Mouse (Mus musculus) heart, adult 2 months (tissue): ENCODE results near the gene Gpr157. TPM values are rescaled to one million over a fixed set of nuclear protein-coding genes. Genes with fewer than 3 reads are reported as not detected.

Experiments
- DNase-seq, 2 experiments: peaks; one replicate each; pipeline ENCODE4 v3.0.0; 2021
- H3K27ac ChIP-seq: fragments of 200-600 bp; 2 replicates; pipeline ENCODE4 v1.8.1; 2022
- H3K27me3 ChIP-seq: fragments of 200-500 bp; 2 replicates; pipeline ENCODE4 v1.6.1; 2012; ENCODE audit warnings: mild to moderate bottlenecking, low read length, inconsistent platforms, mixed read lengths; ENCODE audit not compliant: control insufficient read depth, insufficient read depth
- H3K36me3 ChIP-seq: fragments of 200-500 bp; 2 replicates; pipeline ENCODE4 v1.6.1; 2012; ENCODE audit warnings: low read length, inconsistent platforms; ENCODE audit not compliant: control insufficient read depth, insufficient read depth
- H3K4me1 ChIP-seq: fragments of 200-500 bp; 2 replicates; pipeline ENCODE4 v1.6.1; 2011; ENCODE audit warnings: low read length; ENCODE audit not compliant: control insufficient read depth, insufficient read depth
- H3K4me3 ChIP-seq: fragments of 200-600 bp; 2 replicates; pipeline ENCODE4 v1.8.1; 2022
- H3K79me2 ChIP-seq: fragments of 200-500 bp; replicated peaks from 2 replicates; pipeline ENCODE4 v1.6.1; 2012; ENCODE audit warnings: mild to moderate bottlenecking, inconsistent platforms, low read length, moderate library complexity, mixed read lengths; ENCODE audit not compliant: control insufficient read depth, insufficient read depth
- H3K9ac ChIP-seq: fragments of 200-500 bp; 2 replicates; pipeline ENCODE4 v1.6.1; 2012; ENCODE audit warnings: low read depth, mild to moderate bottlenecking, control low read depth, inconsistent platforms, low read length, mixed read lengths
- CTCF ChIP-seq: fragments of 200-600 bp; IDR thresholded peaks from 2 replicates; pipeline ENCODE4 v1.8.1; 2022; ENCODE audit warnings: antibody characterized with exemption, mild to moderate bottlenecking, moderate library complexity
- EP300 ChIP-seq: fragments of 200-500 bp; IDR thresholded peaks from 2 replicates; pipeline ENCODE4 v1.6.1; 2011; ENCODE audit warnings: low read depth, low read length, control low read depth; ENCODE audit not compliant: insufficient read depth
- POLR2A ChIP-seq: fragments of 200-500 bp; IDR thresholded peaks from 2 replicates; pipeline ENCODE4 v1.6.1; 2011; ENCODE audit warnings: mild to moderate bottlenecking, low read depth, low read length, control low read depth; ENCODE audit not compliant: insufficient read depth
- WGBS: fragments of 180-500 bp; shearing (Covaris S2); methylation state at CpG from one replicate; pipeline ENCODE4 v1.1.7; 2018; 5-methylcytosine and 5-hydroxymethylcytosine counted together
- intact Hi-C: fragments of 180-260 bp; cut with DNase I; formaldehyde crosslinking; loops from one replicate; pipeline ENCODE4 v1.15.1; 2025
- polyA plus RNA-seq: library from polyadenylated mRNA; depleted of rRNA; stranded (reverse); fragments of >200 nt; gene quantifications from 2 replicates; pipeline ENCODE4 v1.2.3, GENCODE M21; 2012
- total RNA-seq, 2 experiments: library from RNA; stranded (reverse); gene quantifications; 2 replicates each; pipeline ENCODE4 v1.2.3; 2021

The Gpr157 gene
- total and polyA plus RNA-seq, 3 experiments = 21.8 to 42.4 (median 34.2) TPM

GRCm38 (mm10) chr4:150106637-150107036 is 19.5 kb downstream of the Gpr157 start:
- Histone ChIP-seq H3K4me3 (no peak overlapping the region), H3K9ac (no peak overlapping the region), H3K27ac (no peak overlapping the region), H3K79me2 (no peaks in the 10 kb centered on the region), H3K27me3 (no peaks in the 10 kb centered on the region), H3K36me3 (no peaks in the 10 kb centered on the region), H3K4me1 (peaks cover 3% of the 10 kb centered on the region)
- TF ChIP-seq POLR2A = no peak
- TF ChIP-seq CTCF = no peak
- no peak for TF ChIP-seq EP300
- no peak for DNase-seq
- intact Hi-C loops = no loop called here
- 36% methylated on average over 5 of the region's 5 CpGs for WGBS

GRCm38 (mm10) chr4:150109636-150110035 is 22.5 kb downstream of the Gpr157 start:
- 39% methylated on average over 3 of the region's 3 CpGs for WGBS
- Histone ChIP-seq H3K9ac (no peak overlapping the region), H3K79me2 (no peaks in the 10 kb centered on the region)

DNA sequence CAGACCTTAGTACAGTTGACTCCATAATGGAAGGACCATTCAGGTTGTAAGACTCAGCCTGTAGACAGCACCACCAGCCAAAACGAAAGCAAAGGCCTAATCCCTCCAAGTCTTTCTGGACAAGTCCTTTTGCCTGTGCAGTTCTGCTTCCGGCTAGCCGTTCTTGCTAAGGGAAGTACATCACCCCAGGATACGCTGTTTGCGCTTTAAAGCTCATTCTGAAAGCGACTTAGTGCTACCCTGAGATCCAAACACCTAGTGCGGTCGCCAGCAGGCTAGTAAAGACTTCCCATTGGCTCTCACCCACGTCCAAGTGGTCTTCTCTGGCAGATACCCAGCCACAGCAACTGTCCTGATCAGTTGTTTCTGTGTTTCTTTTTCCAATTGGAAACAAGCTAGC is 23.2 kb downstream of the Gpr157 start:
- Histone ChIP-seq H3K9ac (no peak overlapping the region), H3K27ac (no peak overlapping the region), H3K27me3 (no peaks in the 10 kb centered on the region; the same call in 1 of the 2 replicates), H3K36me3 (no peaks in the 10 kb centered on the region), H3K4me3 (no peak overlapping the region), H3K79me2 (no peaks in the 10 kb centered on the region), H3K4me1 (peaks cover 3% of the 10 kb centered on the region)
- no peak for DNase-seq
- intact Hi-C loops = no loop called here
- TF ChIP-seq CTCF = no peak
- no peak for TF ChIP-seq POLR2A
- TF ChIP-seq EP300 = no peak
- WGBS = 73% methylated on average over 9 of the region's 9 CpGs

More at GRCm38 (mm10) chr4:150109636-150110035, 22.5 kb downstream of the Gpr157 start:
- H3K4me1 ChIP-seq = peaks cover 3% of the 10 kb centered on the region
- no peak overlapping the region for H3K27ac ChIP-seq
- no peak for DNase-seq
- no peak overlapping the region for H3K4me3 ChIP-seq
- TF ChIP-seq CTCF = no peak
- no peak for TF ChIP-seq EP300
- TF ChIP-seq POLR2A = no peak
- intact Hi-C loops = no loop called here
- H3K36me3 ChIP-seq = no peaks in the 10 kb centered on the region
- H3K27me3 ChIP-seq = no peaks in the 10 kb centered on the region

- intact Hi-C loops = no loop called here
- no peak overlapping the region for H3K4me3 ChIP-seq
- H3K4me1 ChIP-seq = no peaks in the 10 kb centered on the region
- peak; percentile 41 to 71 for DNase-seq
- H3K36me3 ChIP-seq = no peaks in the 10 kb centered on the region
- no peaks in the 10 kb centered on the region for H3K79me2 ChIP-seq
- H3K27me3 ChIP-seq = no peaks in the 10 kb centered on the region; the same call in 1 of the 2 replicates
- H3K27ac ChIP-seq = no peak overlapping the region
- TF ChIP-seq POLR2A (no peak), CTCF (peak; percentile 74)
- H3K9ac ChIP-seq = no peak overlapping the region
- WGBS = 8% methylated on average over 15 of the region's 15 CpGs
Observed at GRCm38 (mm10) chr4:150112867-150113266, 25.7 kb downstream of the Gpr157 start.

DNA sequence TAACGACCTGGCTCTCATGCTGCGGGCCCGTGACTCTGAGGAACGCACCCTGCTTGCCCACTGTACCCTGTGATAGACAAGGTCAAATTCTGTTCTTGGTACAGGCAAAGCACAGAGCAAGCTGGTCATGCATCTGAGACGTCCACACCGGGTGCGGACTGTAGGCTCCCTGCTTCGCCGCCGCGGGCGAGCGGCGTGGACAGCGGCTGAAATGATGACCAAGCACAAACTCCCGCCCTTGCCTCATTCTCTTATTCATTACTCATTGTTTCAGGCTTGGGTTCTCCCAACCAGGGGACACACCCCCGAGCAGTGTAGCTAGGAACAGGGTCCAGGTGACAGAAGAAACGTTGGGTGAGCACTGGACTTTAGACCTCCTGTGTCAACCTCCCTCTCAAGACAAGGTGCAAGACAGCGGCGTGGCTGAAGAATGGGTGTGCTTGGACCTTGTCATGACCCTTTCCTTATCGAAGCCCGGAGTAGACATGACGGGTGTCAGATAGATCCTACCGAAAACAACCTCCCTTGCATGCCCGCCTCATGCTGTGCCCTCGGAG is 27.4 kb downstream of the Gpr157 start:
- H3K4me3 ChIP-seq = no peak overlapping the region
- 87% methylated on average over 26 of the region's 26 CpGs for WGBS
- no peaks in the 10 kb centered on the region; the same call in 1 of the 2 replicates for H3K27me3 ChIP-seq
- no peak for TF ChIP-seq EP300
- no peak for TF ChIP-seq CTCF
- TF ChIP-seq POLR2A = no peak
- H3K79me2 ChIP-seq = no peaks in the 10 kb centered on the region
- intact Hi-C loops = no loop called here
- no peaks in the 10 kb centered on the region for H3K4me1 ChIP-seq
- no peak overlapping the region for H3K9ac ChIP-seq
- no peak overlapping the region for H3K27ac ChIP-seq
- no peak for DNase-seq
- H3K36me3 ChIP-seq = no peaks in the 10 kb centered on the region

DNA sequence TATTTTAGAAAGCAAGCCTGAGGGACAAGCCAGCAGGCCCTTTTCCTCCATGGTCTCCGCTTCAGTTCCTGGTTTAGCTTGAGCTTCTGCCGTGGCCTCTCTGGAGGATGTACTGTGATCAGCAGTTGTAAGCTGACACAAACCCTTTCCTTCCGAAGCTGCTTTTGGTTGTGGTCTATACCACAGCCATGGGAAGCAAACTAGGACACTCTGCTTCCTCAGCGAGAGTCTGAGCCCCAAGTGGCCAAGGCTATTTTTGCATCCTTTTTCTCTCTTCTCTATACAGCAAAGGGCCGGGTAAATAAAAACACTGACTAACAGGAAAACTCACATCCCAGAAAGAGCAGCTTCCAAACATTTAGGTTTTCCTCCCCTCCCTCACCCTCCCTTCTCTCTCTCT is 30.1 kb downstream of the Gpr157 start:
- no peak for DNase-seq
- peak; percentile 19; the same call in 1 of the 2 replicates for TF ChIP-seq CTCF
- TF ChIP-seq EP300 = no peak
- Histone ChIP-seq H3K79me2 (no peaks in the 10 kb centered on the region), H3K36me3 (no peaks in the 10 kb centered on the region), H3K4me1 (no peaks in the 10 kb centered on the region), H3K4me3 (no peak overlapping the region), H3K9ac (no peak overlapping the region), H3K27ac (no peak overlapping the region), H3K27me3 (no peaks in the 10 kb centered on the region; the same call in 1 of the 2 replicates)
- WGBS = 38% methylated on average over 5 of the region's 5 CpGs
- intact Hi-C loops = no loop called here
